Mouse (Mus musculus) cerebellum, adult 2 months (tissue): ENCODE results near the gene Sltm.

Experiments
- CTCF ChIP-seq: fragments of 200-500 bp; IDR thresholded peaks from 2 replicates; pipeline ENCODE4 v1.5.1; 2011; ENCODE audit warnings: low read depth, mild to moderate bottlenecking, control low read depth, low read length, moderate library complexity, borderline replicate concordance; ENCODE audit not compliant: insufficient read depth
- POLR2A ChIP-seq: fragments of 200-500 bp; IDR thresholded peaks from 2 replicates; pipeline ENCODE4 v1.6.1; 2011; ENCODE audit warnings: low read length, control low read depth, borderline replicate concordance; ENCODE audit not compliant: insufficient read depth

DNA sequence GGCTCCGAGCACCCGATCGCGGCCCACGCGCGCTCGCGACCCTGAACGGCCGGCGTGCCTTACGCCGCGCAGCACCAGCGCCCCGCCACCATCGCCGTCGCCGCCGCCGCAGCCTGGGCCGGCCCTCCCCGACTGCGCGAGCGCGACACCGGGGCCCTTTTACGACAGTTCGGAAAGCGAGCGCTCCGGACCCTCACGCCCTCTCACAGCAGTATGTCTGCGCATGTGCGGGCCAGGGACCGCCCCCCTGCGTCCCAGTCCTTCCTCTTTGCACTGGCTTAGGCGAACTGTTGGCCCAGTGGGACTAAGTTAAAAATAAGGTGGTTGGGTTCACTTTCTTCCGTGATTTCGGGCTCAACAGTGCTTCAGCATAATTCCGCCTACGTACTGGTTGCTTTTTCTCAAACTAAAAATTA, 38.9 kb upstream of the Sltm start, which contains the start of gene Rnf111:
- TF ChIP-seq POLR2A, result peak; percentile 89
- no peak for TF ChIP-seq CTCF
